Mouse (Mus musculus) liver, adult 2 months (tissue): ENCODE measurements around the gene Ddx39.

Experiments used
- CTCF ChIP-seq: fragments of 200-500 bp; IDR thresholded peaks from 2 replicates; pipeline ENCODE4 v1.5.1; 2011; ENCODE audit warnings: low read depth, low read length, control low read depth
- POLR2A ChIP-seq: fragments of 200-500 bp; IDR thresholded peaks from 2 replicates; pipeline ENCODE4 v1.6.1; 2011; ENCODE audit warnings: low read length, control low read depth; ENCODE audit not compliant: insufficient read depth; ENCODE audit errors: extremely low read depth

GRCm38 (mm10) chr8:83744070-83744469 lies 29.1 kb downstream of the Ddx39 start:
- TF ChIP-seq POLR2A (no peak), CTCF (no peak)
